Mouse (Mus musculus) kidney, postnatal 14 days (tissue): ENCODE results near the gene Pts.

ENCODE experiments used
- DNase-seq: peaks from one replicate; pipeline ENCODE4 v3.0.0; 2022; ENCODE audit warnings: mixed read lengths

Pts gene

GRCm38 (mm10) chr9:50528293-50528892 lies at the start of gene Pts:
Pts (minus strand) TSS chr9:50528724.
- peak; percentile 98 for DNase-seq

- no peak for DNase-seq
Measured at GRCm38 (mm10) chr9:50569599-50570525, 41.3 kb upstream of the Pts start.

GRCm38 (mm10) chr9:50567881-50568280 lies 39.4 kb upstream of the Pts start:
- no peak for DNase-seq

GRCm38 (mm10) chr9:50567372-50567771 lies 38.8 kb upstream of the Pts start:
- DNase-seq, result no peak

GRCm38 (mm10) chr9:50565940-50566339 lies 37.4 kb upstream of the Pts start:
- no peak for DNase-seq

- DNase-seq, result no peak
Measured at GRCm38 (mm10) chr9:50565173-50565572, 36.6 kb upstream of the Pts start.

GRCm38 (mm10) chr9:50561918-50562360 lies 33.4 kb upstream of the Pts start:
- no peak for DNase-seq

- DNase-seq, result no peak
Measured at GRCm38 (mm10) chr9:50561145-50561917, 32.8 kb upstream of the Pts start, which contains the start of gene Tex12. Tex12 (minus strand) TSS chr9:50561325.

GRCm38 (mm10) chr9:50555094-50555446 lies 26.5 kb upstream of the Pts start, which contains the start of gene Bco2:
Bco2 (minus strand) TSS chr9:50555181.
- peak; percentile 21 for DNase-seq

GRCm38 (mm10) chr9:50554241-50555093 lies 25.9 kb upstream of the Pts start, which contains the start of gene Il18:
Il18 (plus strand) TSS chr9:50554827.
- peak; percentile 31 for DNase-seq

GRCm38 (mm10) chr9:50553547-50553946 lies 25.0 kb upstream of the Pts start:
- no peak for DNase-seq

- DNase-seq, result no peak
Measured at GRCm38 (mm10) chr9:50552206-50552605, 23.7 kb upstream of the Pts start.

- no peak for DNase-seq
Measured at GRCm38 (mm10) chr9:50548936-50549335, 20.4 kb upstream of the Pts start.

GRCm38 (mm10) chr9:50547859-50548478 lies 19.4 kb upstream of the Pts start:
- DNase-seq, result no peak

GRCm38 (mm10) chr9:50542401-50542800 lies 13.9 kb upstream of the Pts start:
- no peak for DNase-seq

GRCm38 (mm10) chr9:50540170-50540569 lies 11.6 kb upstream of the Pts start:
- no peak for DNase-seq

GRCm38 (mm10) chr9:50537295-50537694 lies 8.8 kb upstream of the Pts start:
- no peak for DNase-seq

GRCm38 (mm10) chr9:50536603-50537135 lies 8.1 kb upstream of the Pts start:
- DNase-seq, result no peak

- DNase-seq, result no peak
Measured at GRCm38 (mm10) chr9:50535930-50536329, 7.4 kb upstream of the Pts start.

GRCm38 (mm10) chr9:50533791-50534190 lies 5.3 kb upstream of the Pts start:
- peak; percentile 13 for DNase-seq

GRCm38 (mm10) chr9:50533328-50533727 lies 4.8 kb upstream of the Pts start:
- DNase-seq, result no peak
